Mouse (Mus musculus) CD4-positive helper T cell, adult 2 months (primary cell): ENCODE measurements around the gene Abl1.

ENCODE experiments used
- DNase-seq: peaks from one replicate; pipeline ENCODE4 v3.0.0-alpha.2; 2012; ENCODE audit warnings: low read depth, missing footprints, low spot score

The Abl1 gene

GRCm38 (mm10) chr2:31785074-31785473 lies 96.9 kb downstream of the Abl1 start:
- peak; percentile 79 for DNase-seq

GRCm38 (mm10) chr2:31787029-31787428 lies 98.9 kb downstream of the Abl1 start:
- DNase-seq: peak; percentile 68

GRCm38 (mm10) chr2:31788227-31788626 lies 100.1 kb downstream of the Abl1 start:
- no peak for DNase-seq

- no peak for DNase-seq
Observed at GRCm38 (mm10) chr2:31789215-31789614, 101.0 kb downstream of the Abl1 start.

- no peak for DNase-seq
Observed at GRCm38 (mm10) chr2:31790728-31791251, 102.6 kb downstream of the Abl1 start.

GRCm38 (mm10) chr2:31791260-31791659 lies 103.1 kb downstream of the Abl1 start:
- DNase-seq: no peak

- no peak for DNase-seq
Observed at GRCm38 (mm10) chr2:31792611-31793010, 104.4 kb downstream of the Abl1 start.

- no peak for DNase-seq
Observed at GRCm38 (mm10) chr2:31796943-31797342, 108.8 kb downstream of the Abl1 start.

- no peak for DNase-seq
Observed at GRCm38 (mm10) chr2:31801416-31801815, 113.2 kb downstream of the Abl1 start.

- DNase-seq: no peak
Observed at GRCm38 (mm10) chr2:31802811-31803210, 114.6 kb downstream of the Abl1 start.

- DNase-seq: no peak
Observed at GRCm38 (mm10) chr2:31803480-31803879, 115.3 kb downstream of the Abl1 start.

- no peak for DNase-seq
Observed at GRCm38 (mm10) chr2:31806639-31807382, 118.6 kb downstream of the Abl1 start.

GRCm38 (mm10) chr2:31808410-31809357 lies 120.5 kb downstream of the Abl1 start:
- DNase-seq: no peak

GRCm38 (mm10) chr2:31809358-31809740 lies 121.2 kb downstream of the Abl1 start:
- no peak for DNase-seq

GRCm38 (mm10) chr2:31810444-31810843 lies 122.3 kb downstream of the Abl1 start, which contains the start of gene Qrfp:
Gene Qrfp (minus strand): TSS chr2:31810580.
- DNase-seq: peak; percentile 59

- peak; percentile 59 for DNase-seq
Observed at GRCm38 (mm10) chr2:31811086-31811958, 123.1 kb downstream of the Abl1 start.

GRCm38 (mm10) chr2:31813641-31814040 lies 125.5 kb downstream of the Abl1 start:
- DNase-seq: no peak

- peak; percentile 69 for DNase-seq
Observed at GRCm38 (mm10) chr2:31814699-31815098, 126.5 kb downstream of the Abl1 start.

GRCm38 (mm10) chr2:31815367-31815766 lies 127.2 kb downstream of the Abl1 start:
- DNase-seq: peak; percentile 73

- peak; percentile 70 for DNase-seq
Observed at GRCm38 (mm10) chr2:31822524-31823371, 134.6 kb downstream of the Abl1 start.
